Mouse (Mus musculus) cerebellum, adult 2 months (tissue): ENCODE results near the gene Gosr1.

Source experiments
- CTCF ChIP-seq: fragments of 200-500 bp; IDR thresholded peaks from 2 replicates; pipeline ENCODE4 v1.5.1; 2011; ENCODE audit warnings: low read depth, mild to moderate bottlenecking, control low read depth, low read length, moderate library complexity, borderline replicate concordance; ENCODE audit not compliant: insufficient read depth
- POLR2A ChIP-seq: fragments of 200-500 bp; IDR thresholded peaks from 2 replicates; pipeline ENCODE4 v1.6.1; 2011; ENCODE audit warnings: low read length, control low read depth, borderline replicate concordance; ENCODE audit not compliant: insufficient read depth

DNA sequence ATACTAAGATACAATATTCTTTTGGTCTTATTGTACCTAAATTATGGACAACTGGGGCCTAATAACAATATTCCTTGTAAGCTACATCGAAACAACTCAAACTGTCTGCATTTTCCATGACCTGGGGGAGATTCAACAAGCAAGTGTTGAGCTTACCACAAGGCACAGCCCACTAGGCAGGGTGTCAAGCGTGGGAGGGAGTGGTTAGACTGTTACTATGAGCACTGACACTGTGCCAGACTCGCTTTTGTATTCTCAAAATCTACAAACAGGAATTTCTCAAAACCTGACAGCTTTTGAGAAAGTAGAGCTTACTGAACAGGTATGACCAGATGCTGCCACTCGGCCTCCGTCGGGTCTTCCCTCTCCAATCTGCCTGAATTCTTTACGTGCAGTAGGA is 28.0 kb upstream of the Gosr1 start:
- no peak for TF ChIP-seq CTCF
- no peak for TF ChIP-seq POLR2A
